Mouse (Mus musculus) Patski (cell line): ENCODE results near the gene Cdh20. TPM values are rescaled to one million over a fixed set of nuclear protein-coding genes. Genes with fewer than 3 reads are reported as not detected.
"Not testable (repeated sequence)": the region's sequence is repeated elsewhere in the genome, so short reads cannot be mapped to it uniquely, and the experiment has no call there.

Experiments
- ATAC-seq: fragments of 100-300 bp; one replicate; pipeline ENCODE4 v1.8.0; 2021
- CTCF ChIA-PET: fragments of 350-600 bp; sonication (Branson Sonifier 250); formaldehyde crosslinking; loops from one replicate; lab custom pipeline; 2022; ENCODE audit warnings: inconsistent platforms; lab: Charles Lee
- POLR2A ChIA-PET: fragments of 350-600 bp; sonication (Branson Sonifier 250); formaldehyde crosslinking; loops from one replicate; lab custom pipeline; 2022; ENCODE audit warnings: antibody characterized with exemption, inconsistent platforms; lab: Charles Lee
- DNase-seq: peaks from one replicate; pipeline ENCODE4 v3.0.0-alpha.2; 2011; ENCODE audit warnings: low read depth, low spot score
- H3K27me3 ChIP-seq: fragments of 371-371 bp; one replicate; pipeline ENCODE4 v1.5.1; 2021
- CTCF ChIP-seq: fragments of 100-300 bp; IDR thresholded peaks from one replicate; pipeline ENCODE4 v1.5.1; 2021
- in situ Hi-C: fragments of 300-500 bp; cut with MboI; formaldehyde crosslinking; loops from 3 replicates; pipeline ENCODE4 v1.11.1; 2018; ENCODE audit warnings: low pct_unique_long_range_greater_than_20kb, mixed read lengths
- polyA plus RNA-seq: library from polyadenylated mRNA; unstranded; gene quantifications from one replicate; pipeline ENCODE4 v1.2.3, GENCODE M21; 2021

The Cdh20 gene
- polyA plus RNA-seq, 1 experiment from 2014 or later = not detected

DNA sequence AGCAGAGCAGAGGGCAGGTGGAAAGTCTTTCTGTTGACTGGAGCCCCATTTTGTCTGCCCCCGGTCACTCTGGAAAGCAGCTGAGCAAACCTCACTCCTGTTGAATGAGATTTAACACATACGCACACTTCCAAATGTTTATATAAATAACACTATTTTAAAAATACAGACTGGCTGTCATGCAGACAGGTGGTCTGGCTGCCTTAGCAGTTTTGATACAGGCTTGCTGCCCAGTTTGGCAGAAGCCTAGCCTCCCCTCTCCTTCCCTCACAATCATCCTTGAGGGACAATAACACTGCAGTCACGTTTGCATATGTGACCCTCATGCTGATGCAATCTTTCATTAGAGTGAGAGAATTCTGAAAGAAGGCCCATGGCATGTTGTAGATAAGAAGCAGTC is 144.1 kb downstream of the Cdh20 start:
- CTCF ChIA-PET = interaction anchor here (0.7 kb wide), 1 partner anchor 10 kb away, joined by 3 read pairs; no protein-coding TSS in a partner anchor
- no peak for DNase-seq
- no peak for TF ChIP-seq CTCF
- H3K27me3 ChIP-seq = no peaks in the 10 kb centered on the region
- POLR2A ChIA-PET = no interaction called here
- in situ Hi-C loops = no loop called here
- ATAC-seq = no peak

DNA sequence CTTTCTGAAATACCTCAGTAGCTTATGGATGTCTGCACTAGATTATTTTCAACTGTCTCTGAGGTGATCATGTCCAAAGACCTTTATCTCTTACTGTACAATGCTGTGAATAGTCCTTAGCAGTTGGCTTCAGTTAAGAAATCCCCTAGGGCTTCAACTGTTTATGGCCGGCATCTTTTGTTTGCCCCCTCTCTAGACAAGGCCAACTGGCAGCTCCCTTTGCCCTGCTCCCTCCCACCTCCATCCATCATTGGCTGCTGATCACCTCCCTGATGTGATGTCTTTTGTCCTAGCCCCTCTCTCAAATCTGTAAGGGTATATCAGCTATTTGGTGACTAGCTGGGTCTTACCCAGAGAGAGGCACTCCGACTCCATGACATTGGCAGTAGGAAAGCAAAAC is 148.2 kb downstream of the Cdh20 start:
- no peak for DNase-seq
- ATAC-seq = no peak
- POLR2A ChIA-PET = no interaction called here
- TF ChIP-seq CTCF = no peak
- in situ Hi-C loops = no loop called here
- CTCF ChIA-PET = interaction anchor here (1.4 kb wide), 1 partner anchor 9 kb away, joined by 3 read pairs; no protein-coding TSS in a partner anchor
- peaks cover 3% of the 10 kb centered on the region for H3K27me3 ChIP-seq

- POLR2A ChIA-PET = no interaction called here
- DNase-seq = no peak
- ATAC-seq = no peak
- peaks cover 3% of the 10 kb centered on the region for H3K27me3 ChIP-seq
- in situ Hi-C loops = no loop called here
- CTCF ChIA-PET = interaction anchor here (1.4 kb wide), 1 partner anchor 10 kb away, joined by 3 read pairs; no protein-coding TSS in a partner anchor
- no peak for TF ChIP-seq CTCF
Observed at GRCm38 (mm10) chr1:104917307-104917836, 149.0 kb downstream of the Cdh20 start.

DNA sequence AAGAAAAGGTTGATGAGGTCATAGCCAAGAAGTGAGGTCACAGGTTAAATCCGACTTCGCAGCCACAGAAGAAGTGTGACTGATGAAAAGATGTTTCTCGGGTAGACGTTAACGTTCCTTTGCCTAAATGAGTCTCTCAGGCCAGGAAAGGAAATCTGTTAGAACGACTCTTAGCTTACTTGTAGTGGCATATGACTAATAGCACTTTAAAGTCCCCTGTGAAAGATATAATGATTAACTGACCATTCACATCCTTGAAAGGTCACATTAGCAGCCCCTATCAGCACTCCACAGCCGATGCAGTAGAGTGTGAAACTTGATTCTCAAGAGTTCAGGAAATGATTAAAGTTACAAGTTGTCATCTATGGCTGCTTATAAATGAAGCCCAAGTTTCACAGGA is 164.7 kb downstream of the Cdh20 start:
- ATAC-seq (no peak), DNase-seq (no peak)
- in situ Hi-C loops = loop anchor here (25.0 kb wide), 1 partner anchor 1121 kb away; no protein-coding TSS in a partner anchor
- ChIA-PET POLR2A (no interaction called here), CTCF (no interaction called here)
- TF ChIP-seq CTCF = no peak
- H3K27me3 ChIP-seq = peaks cover 4% of the 10 kb centered on the region

GRCm38 (mm10) chr1:104936966-104937365 is 168.6 kb downstream of the Cdh20 start:
- CTCF ChIA-PET = interaction anchor here (1.6 kb wide), 1 partner anchor 11 kb away, joined by 4 read pairs; no protein-coding TSS in a partner anchor
- POLR2A ChIA-PET = no interaction called here
- no peak for TF ChIP-seq CTCF
- H3K27me3 ChIP-seq = no peaks in the 10 kb centered on the region
- ATAC-seq (no peak), DNase-seq (no peak)
- in situ Hi-C loops = loop anchor here (25.0 kb wide), 1 partner anchor 1125 kb away; no protein-coding TSS in a partner anchor

GRCm38 (mm10) chr1:104939156-104939555 is 170.8 kb downstream of the Cdh20 start:
- no peak for TF ChIP-seq CTCF
- in situ Hi-C loops = loop anchor here (25.0 kb wide), 1 partner anchor 1127 kb away; no protein-coding TSS in a partner anchor
- CTCF ChIA-PET = interaction anchor here (0.6 kb wide), 1 partner anchor 496 kb away, joined by 3 read pairs; no protein-coding TSS in a partner anchor
- ATAC-seq (no peak), DNase-seq (no peak)
- POLR2A ChIA-PET = no interaction called here
- no peaks in the 10 kb centered on the region for H3K27me3 ChIP-seq

GRCm38 (mm10) chr1:104944470-104945109 is 176.3 kb downstream of the Cdh20 start:
- POLR2A ChIA-PET = interaction anchor here (0.7 kb wide), 1 partner anchor 1145 kb away, joined by 3 read pairs; no protein-coding TSS in a partner anchor
- H3K27me3 ChIP-seq = no peaks in the 10 kb centered on the region
- CTCF ChIA-PET = interaction anchor here (0.7 to 1.3 kb wide), 4 partner anchors 9 to 960 kb away, joined by 3 to 6 read pairs (median 4); no protein-coding TSS in a partner anchor
- in situ Hi-C loops = loop anchor here (10.0 to 25.0 kb wide), 2 partner anchors 960 to 1132 kb away; no protein-coding TSS in a partner anchor
- TF ChIP-seq CTCF = peak; percentile 72
- DNase-seq (no peak), ATAC-seq (peak; percentile 84)

DNA sequence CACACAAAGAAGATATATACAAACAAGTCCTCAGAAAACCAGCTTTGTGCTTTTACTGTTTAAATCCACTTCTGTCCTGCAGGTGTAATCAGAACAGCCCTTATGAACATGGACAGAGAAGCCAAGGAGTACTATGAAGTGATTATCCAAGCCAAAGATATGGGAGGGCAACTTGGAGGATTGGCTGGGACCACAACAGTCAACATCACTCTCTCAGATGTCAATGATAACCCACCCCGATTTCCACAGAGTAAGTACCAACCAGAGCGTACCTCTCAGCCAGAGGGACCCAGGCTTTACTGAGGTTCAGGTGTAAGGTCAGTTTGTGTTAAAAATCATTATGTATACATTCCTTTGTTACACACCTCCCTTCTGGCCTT is 176.8 kb downstream of the Cdh20 start:
- no peaks in the 10 kb centered on the region for H3K27me3 ChIP-seq
- DNase-seq (no peak), ATAC-seq (no peak)
- in situ Hi-C loops = loop anchor here (10.0 to 25.0 kb wide), 2 partner anchors 960 to 1133 kb away; no protein-coding TSS in a partner anchor
- ChIA-PET CTCF (interaction anchor here (1.2 to 1.3 kb wide), 3 partner anchors 10 to 960 kb away, joined by 3 to 6 read pairs (median 4); no protein-coding TSS in a partner anchor), POLR2A (no interaction called here)
- TF ChIP-seq CTCF = no peak

DNA sequence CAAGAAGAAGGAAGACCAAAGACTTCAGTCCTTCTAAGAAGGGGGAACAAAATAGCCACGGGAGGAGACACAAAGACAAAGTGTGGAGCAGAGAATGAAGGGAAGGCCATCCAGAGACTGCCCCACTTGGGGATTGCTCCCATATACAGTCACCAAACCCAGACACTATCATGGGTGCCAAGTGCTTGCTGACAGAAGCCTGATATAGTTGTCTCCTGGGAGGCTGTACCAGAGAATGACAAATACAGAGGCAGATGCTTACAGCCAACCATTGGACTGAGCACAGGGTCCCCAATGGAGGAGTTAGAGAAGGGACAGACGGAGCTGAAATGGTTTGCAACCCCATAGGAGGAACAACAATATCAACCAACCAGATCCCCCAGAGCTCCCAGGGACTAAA is 181.3 kb downstream of the Cdh20 start:
- DNase-seq, POLR2A ChIA-PET, CTCF ChIA-PET, H3K27me3 ChIP-seq, ATAC-seq: not testable (repeated sequence)
- in situ Hi-C loops = loop anchor here (10.0 to 25.0 kb wide), 2 partner anchors 965 to 1137 kb away; no protein-coding TSS in a partner anchor

GRCm38 (mm10) chr1:104957046-104957445 is 188.7 kb downstream of the Cdh20 start:
- in situ Hi-C loops = no loop called here
- DNase-seq = no peak
- no peak for TF ChIP-seq CTCF
- CTCF ChIA-PET = interaction anchor here (1.1 to 1.6 kb wide), 2 partner anchors 17 to 25 kb away, joined by 3 to 5 read pairs; no protein-coding TSS in a partner anchor
- no peak for ATAC-seq
- POLR2A ChIA-PET = no interaction called here
- H3K27me3 ChIP-seq = peaks cover 17% of the 10 kb centered on the region
